Comparison of ENCODE assay signal across 24 mouse cellular contexts in the genomic region with DNA sequence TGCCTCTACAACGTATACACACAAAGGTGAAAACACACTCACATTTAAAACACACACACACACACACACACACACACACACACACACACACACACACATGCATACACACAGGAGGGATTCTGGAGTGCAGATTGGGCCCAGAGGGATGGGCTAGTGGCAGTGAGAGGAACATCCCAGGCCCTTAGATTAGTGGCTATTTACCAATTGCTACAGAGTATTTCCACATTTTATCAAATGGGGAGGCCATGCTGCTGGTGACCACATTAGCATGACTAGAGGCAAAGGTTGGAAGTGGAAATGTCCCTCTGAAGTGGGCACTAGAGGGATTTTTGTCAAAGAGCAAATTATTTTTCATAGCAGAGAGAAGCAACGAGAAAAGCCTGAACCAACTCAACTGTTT. TPM values are rescaled to one million over a fixed set of nuclear protein-coding genes. Genes with fewer than 3 reads are reported as not detected.
DNase-seq lines count a peak whose midpoint lies in the region; ATAC-seq lines count a peak whose summit lies in the region.
"Had no signal": no experiment of that assay in that cellular context is flagged by ENCODE, and none has a peak within 500 bp of the region (broad histone marks: within the 10 kb centered on the region; RNA-seq: fewer than 3 reads in every experiment).

No protein-coding gene starts in this region.

- peak; percentile 30 for DNase-seq in heart, adult 11 months
- no peak for DNase-seq in heart, adult 8-10 months (ENCODE audit: low spot score)
- DNase-seq in Muller cell, postnatal 12 days (ENCODE audit: inconsistent ontology term) = no peak
- DNase-seq in right cerebral cortex, postnatal 4 days = no peak
- DNase-seq: adrenal gland, adult 2 months; adrenal gland, adult 8-10 months; adrenal gland, postnatal 10 days; adrenal gland, postnatal 14 days; adrenal gland, postnatal 25 days; adrenal gland, postnatal 36 days; B cell, adult 2 months; cerebellum, adult 11 months; cerebellum, adult 11-12 months; cerebellum, adult 18-20 months; cerebellum, adult 2 months had no signal

- ATAC-seq in granulocyte monocyte progenitor cell, adult 5-6 weeks (replicated peaks; ENCODE audit: poor library complexity, severe bottlenecking) = peak; percentile 63
- ATAC-seq in megakaryocyte progenitor cell, adult 5-6 weeks (replicated peaks; ENCODE audit: poor library complexity) = peak; percentile 62
- ATAC-seq: activated CD4-positive, CD25-positive, alpha-beta regulatory T cell, adult 4 months; CD4-positive, CD25-positive, alpha-beta regulatory T cell, adult 4 months; Patski had no signal

RNA-seq across cellular contexts. Expression of a gene that starts 2.0 kb away (rescaled TPM):
- total RNA-seq in heart, adult 8-10 months (2022) = not detected
- total RNA-seq in granulocyte monocyte progenitor cell, adult 5-6 weeks (2014; fragmentation: Nextera tagmentation) = 0.67 and 5.4 TPM in 2 replicates
- total RNA-seq in granulocyte monocyte progenitor cell, adult 5-6 weeks (2017) = 0.86 and 1.8 TPM in 2 replicates
- 3.5 and 4.0 TPM in 2 replicates for total RNA-seq in megakaryocyte progenitor cell, adult 5-6 weeks (2015)
- 1.2 and 2.1 TPM in 2 replicates for total RNA-seq in megakaryocyte progenitor cell, adult 5-6 weeks (2017)
- total RNA-seq: CH12.LX, ES-E14, G1E, MEL had no signal

RNA-seq across cellular contexts. Expression of a gene that starts 12.1 kb away (rescaled TPM):
- total RNA-seq in heart, adult 8-10 months (2022) = 10 to 100 TPM; 15.3 to 18.8 (median 17.1) TPM
- 23.4 and 35.9 TPM in 2 replicates for total RNA-seq in granulocyte monocyte progenitor cell, adult 5-6 weeks (2014; fragmentation: Nextera tagmentation)
- total RNA-seq in granulocyte monocyte progenitor cell, adult 5-6 weeks (2017) = 16.8 and 24.3 TPM in 2 replicates
- 30.2 and 36.0 TPM in 2 replicates for total RNA-seq in megakaryocyte progenitor cell, adult 5-6 weeks (2015)
- total RNA-seq in megakaryocyte progenitor cell, adult 5-6 weeks (2017) = 14.5 and 31.5 TPM in 2 replicates

RNA-seq across cellular contexts. Expression of a gene that starts 52.1 kb away (rescaled TPM):
- total RNA-seq in heart, adult 8-10 months (2022) = 10 to 100 TPM; 74.3 to 85.3 (median 75.9) TPM
- total RNA-seq in granulocyte monocyte progenitor cell, adult 5-6 weeks (2014; fragmentation: Nextera tagmentation) = 94.9 and 119 TPM in 2 replicates
- 171 and 187 TPM in 2 replicates for total RNA-seq in granulocyte monocyte progenitor cell, adult 5-6 weeks (2017)
- 61.6 and 63.2 TPM in 2 replicates for total RNA-seq in megakaryocyte progenitor cell, adult 5-6 weeks (2015)
- total RNA-seq in megakaryocyte progenitor cell, adult 5-6 weeks (2017) = 177 and 178 TPM in 2 replicates
